Mouse (Mus musculus) bone marrow macrophage, adult 2 months (primary cell): ENCODE results near the gene Drc1.

Experiments used
- CTCF ChIP-seq: IDR thresholded peaks from 2 replicates; pipeline ENCODE4 v1.5.1; 2012; ENCODE audit warnings: low read depth, mild to moderate bottlenecking, low read length, moderate library complexity
- POLR2A ChIP-seq: IDR thresholded peaks from 2 replicates; pipeline ENCODE4 v1.6.1; 2012; ENCODE audit warnings: mild to moderate bottlenecking, low read depth, low read length, borderline replicate concordance

DNA sequence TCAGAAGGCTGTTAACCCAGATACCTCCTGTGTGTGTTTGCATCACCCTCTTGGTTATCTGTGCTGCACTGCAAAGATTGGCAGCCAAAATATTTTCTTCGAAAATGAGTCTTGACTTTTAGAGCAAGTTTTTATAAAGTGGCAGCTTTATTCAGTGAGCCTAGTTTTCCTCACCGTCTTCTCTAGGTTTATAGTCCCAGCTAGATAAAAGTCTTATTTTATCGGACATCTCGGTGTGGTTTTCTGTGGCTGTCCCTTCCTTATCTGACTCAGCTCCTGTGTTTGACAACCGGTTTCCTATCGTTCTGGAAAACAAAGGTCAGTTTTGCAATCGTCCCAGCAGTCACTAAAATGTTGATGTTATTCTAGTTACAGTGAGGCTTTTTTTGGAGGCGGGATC lies 47.2 kb upstream of the Drc1 start:
- TF ChIP-seq CTCF (no peak), POLR2A (no peak)
